Mouse (Mus musculus) C2C12 (cell line): ENCODE results near the gene Spef1. TPM values are rescaled to one million over a fixed set of nuclear protein-coding genes. Genes with fewer than 3 reads are reported as not detected.

Experiments
- H3K27me3 ChIP-seq: one replicate; pipeline ENCODE4 v1.6.1; 2011; ENCODE audit not compliant: control insufficient read depth, insufficient read depth, insufficient read length
- H3K36me3 ChIP-seq: one replicate; pipeline ENCODE4 v1.6.1; 2011; ENCODE audit not compliant: control insufficient read depth, insufficient read depth
- H3K4me3 ChIP-seq: one replicate; pipeline ENCODE4 v1.5.1; 2011; ENCODE audit warnings: mild to moderate bottlenecking, control low read depth; ENCODE audit not compliant: poor library complexity, insufficient read depth, severe bottlenecking
- H3K79me2 ChIP-seq: one replicate; pipeline ENCODE4 v1.6.1; 2011; ENCODE audit not compliant: control insufficient read depth, insufficient read depth
- H3K79me3 ChIP-seq: one replicate; pipeline ENCODE4 v1.6.1; 2011; ENCODE audit warnings: low read depth, control low read depth
- H3ac ChIP-seq: one replicate; pipeline ENCODE3; 2011; ENCODE audit warnings: low read depth; ENCODE audit not compliant: control insufficient read depth, insufficient read length
- CEBPB ChIP-seq: IDR thresholded peaks from one replicate; pipeline ENCODE4 v1.6.1; 2011; ENCODE audit warnings: low read depth, mild to moderate bottlenecking, control low read depth, moderate library complexity
- CTCF ChIP-seq: IDR thresholded peaks from one replicate; pipeline ENCODE4 v1.5.1; 2011; ENCODE audit not compliant: control insufficient read depth, insufficient read depth, insufficient read length
- FOSL1 ChIP-seq: IDR thresholded peaks from one replicate; pipeline ENCODE4 v1.8.0; 2011; ENCODE audit warnings: mild to moderate bottlenecking, low read length; ENCODE audit not compliant: poor library complexity, insufficient read depth, severe bottlenecking
- MAX ChIP-seq: IDR thresholded peaks from one replicate; pipeline ENCODE4 v1.6.1; 2011; ENCODE audit warnings: mild to moderate bottlenecking, control low read depth
- MYOD1 ChIP-seq: IDR thresholded peaks from one replicate; pipeline ENCODE4 v1.6.1; 2011; ENCODE audit warnings: low read depth; ENCODE audit not compliant: control insufficient read depth, insufficient read length
- MYOG ChIP-seq: IDR thresholded peaks from one replicate; pipeline ENCODE4 v1.6.1; 2011; ENCODE audit not compliant: control insufficient read depth, insufficient read length; ENCODE audit errors: extremely low read depth
- USF1 ChIP-seq: IDR thresholded peaks from one replicate; pipeline ENCODE4 v1.6.1; 2011; ENCODE audit warnings: low read depth, mild to moderate bottlenecking, control low read depth, moderate library complexity
- polyA plus RNA-seq: library from polyadenylated mRNA; unstranded; fragments of >200 nt; fragmentation: generic; extraction: Trizol; gene quantifications from one replicate; pipeline ENCODE4 v1.2.1, GENCODE M21; 2012; ENCODE audit warnings: missing spikeins

Spef1 gene
- polyA plus RNA-seq, 1 experiment, result 7.6 TPM

GRCm38 (mm10) chr2:131209125-131209795 lies 22.2 kb upstream of the Spef1 start:
- Histone ChIP-seq H3K27me3 (no peaks in the 10 kb centered on the region), H3K79me2 (peaks cover 20% of the 10 kb centered on the region), H3K36me3 (no peaks in the 10 kb centered on the region), H3ac (peak overlapping the region; percentile 45), H3K79me3 (peaks cover 2% of the 10 kb centered on the region), H3K4me3 (no peak overlapping the region)
- no peak for TF ChIP-seq MYOD1
- no peak for TF ChIP-seq CTCF
- no peak for TF ChIP-seq MYOG
- TF ChIP-seq MAX, result no peak
- no peak for TF ChIP-seq FOSL1
- TF ChIP-seq CEBPB, result no peak
- TF ChIP-seq USF1, result no peak

GRCm38 (mm10) chr2:131208356-131208755 lies 21.3 kb upstream of the Spef1 start:
- peaks cover 2% of the 10 kb centered on the region for H3K79me3 ChIP-seq
- H3K36me3 ChIP-seq, result no peaks in the 10 kb centered on the region
- TF ChIP-seq USF1 (no peak), MAX (no peak), MYOG (no peak), CEBPB (no peak), MYOD1 (no peak), FOSL1 (no peak), CTCF (no peak)

GRCm38 (mm10) chr2:131206778-131207177 lies 19.7 kb upstream of the Spef1 start, which contains the start of gene Ap5s1:
Gene Ap5s1, plus strand, starts transcription at chr2:131207078.
- H3K79me3 ChIP-seq, result peaks cover under 1% of the 10 kb centered on the region
- no peaks in the 10 kb centered on the region for H3K27me3 ChIP-seq
- peaks cover 15% of the 10 kb centered on the region for H3K79me2 ChIP-seq
- H3K4me3 ChIP-seq, result no peak within 1 kb of the TSS
- H3ac ChIP-seq, result no peak within 1 kb of the TSS
- no peak for TF ChIP-seq CTCF
- no peak for TF ChIP-seq MAX
- no peak for TF ChIP-seq MYOG
- TF ChIP-seq MYOD1, result no peak
- TF ChIP-seq FOSL1, result no peak
- TF ChIP-seq CEBPB, result no peak
- TF ChIP-seq USF1, result no peak
- peaks cover 11% of the 10 kb centered on the region for H3K36me3 ChIP-seq

More at GRCm38 (mm10) chr2:131208356-131208755, 21.3 kb upstream of the Spef1 start:
- no peak overlapping the region for H3ac ChIP-seq
- H3K4me3 ChIP-seq, result no peak overlapping the region
- H3K79me2 ChIP-seq, result peaks cover 20% of the 10 kb centered on the region
- no peaks in the 10 kb centered on the region for H3K27me3 ChIP-seq

GRCm38 (mm10) chr2:131205521-131206182 lies 18.6 kb upstream of the Spef1 start:
- Histone ChIP-seq H3K36me3 (peaks cover 11% of the 10 kb centered on the region), H3K79me2 (peaks cover 4% of the 10 kb centered on the region), H3ac (no peak overlapping the region), H3K4me3 (no peak overlapping the region), H3K27me3 (no peaks in the 10 kb centered on the region), H3K79me3 (no peaks in the 10 kb centered on the region)
- TF ChIP-seq CEBPB, result no peak
- no peak for TF ChIP-seq MAX
- no peak for TF ChIP-seq MYOG
- TF ChIP-seq MYOD1, result no peak
- TF ChIP-seq FOSL1, result no peak
- no peak for TF ChIP-seq USF1
- TF ChIP-seq CTCF, result no peak

GRCm38 (mm10) chr2:131204410-131204981 lies 17.4 kb upstream of the Spef1 start:
- TF ChIP-seq MYOG (no peak), CTCF (no peak), USF1 (peak; percentile 69), FOSL1 (no peak), MAX (peak; percentile 79), MYOD1 (peak; percentile 76), CEBPB (no peak)
- Histone ChIP-seq H3ac (no peak overlapping the region), H3K79me3 (no peaks in the 10 kb centered on the region), H3K4me3 (no peak overlapping the region), H3K36me3 (peaks cover 23% of the 10 kb centered on the region), H3K27me3 (no peaks in the 10 kb centered on the region), H3K79me2 (no peaks in the 10 kb centered on the region)
